Mouse (Mus musculus): ENCODE data around the gene Heg1.

Gene Heg1

DNA sequence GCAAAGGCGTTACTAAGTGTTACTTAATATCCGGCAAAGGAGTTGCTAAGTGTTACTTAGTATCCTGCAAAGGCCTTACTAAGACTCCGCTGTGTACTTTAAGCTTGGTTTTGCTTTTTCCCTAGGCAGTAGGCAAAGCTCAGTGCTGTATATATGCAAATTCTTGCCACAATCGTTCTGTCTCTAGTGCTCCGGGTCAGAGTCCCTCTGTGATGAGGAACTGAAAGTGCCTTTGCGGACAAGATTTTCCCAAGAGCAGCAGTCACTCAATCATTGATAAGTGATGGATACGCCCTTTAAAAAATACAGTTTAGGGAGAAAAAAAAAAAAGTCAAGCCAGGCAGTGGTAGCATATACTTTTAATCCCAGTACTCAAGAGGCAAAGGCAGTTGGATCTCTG lies 61.3 kb downstream of the Heg1 start:
- no peak for DNase-seq

DNA sequence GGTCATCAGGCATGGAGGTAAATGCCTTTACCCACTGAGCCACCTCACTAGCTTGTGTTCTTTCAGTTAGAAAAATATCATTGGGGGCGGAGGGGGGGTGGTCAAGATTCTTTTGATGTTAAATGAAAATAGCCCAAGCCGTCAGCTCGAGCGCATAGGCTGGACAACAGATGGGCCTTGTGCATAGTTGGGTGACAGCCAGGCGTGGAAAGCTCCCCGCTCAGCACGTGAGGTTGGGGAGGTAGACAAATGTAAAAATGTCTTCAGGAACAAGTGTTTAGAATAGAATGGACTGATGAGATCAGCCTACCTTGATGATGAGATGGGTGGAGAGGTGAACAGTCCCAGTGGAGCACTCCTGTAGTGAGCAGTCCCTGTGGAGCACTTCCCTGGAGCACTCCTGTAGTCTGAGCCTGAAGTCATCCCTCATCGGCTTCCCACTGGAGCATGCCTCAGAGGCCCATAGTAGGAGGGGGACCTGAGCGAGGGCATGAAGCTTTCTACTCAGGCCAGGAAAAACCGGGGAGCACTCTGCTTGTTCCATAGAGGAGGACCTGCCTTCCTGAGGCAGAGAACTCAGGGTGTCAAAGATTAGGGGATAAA lies 62.0 kb downstream of the Heg1 start:
- DNase-seq: no peak

DNA sequence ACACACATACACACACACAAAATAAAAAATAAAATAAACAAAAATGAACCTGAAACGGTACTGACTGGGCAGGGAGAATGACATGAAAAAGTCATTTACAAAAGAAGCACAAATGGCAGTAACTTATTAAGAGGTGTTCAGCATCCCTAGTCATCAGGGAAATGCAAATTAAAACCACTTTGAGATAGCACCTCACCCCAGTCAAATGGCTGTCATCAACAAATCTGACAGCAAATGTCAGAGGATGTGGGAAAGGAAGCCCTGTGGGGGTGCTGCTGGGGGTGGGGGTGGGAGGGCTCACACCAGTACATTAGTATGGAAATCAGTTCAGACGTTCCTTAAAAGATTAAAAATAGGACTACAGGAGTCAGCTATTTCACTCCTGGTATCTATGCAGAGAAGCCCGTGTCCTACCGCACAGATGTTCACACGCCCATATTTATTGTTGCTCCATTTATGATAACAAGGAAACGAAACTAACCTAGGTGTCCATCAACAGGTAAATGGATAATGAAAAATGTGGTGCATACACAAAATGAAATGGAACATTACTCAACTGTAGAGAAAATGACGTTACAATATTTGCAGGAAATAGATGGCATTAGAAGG lies 63.3 kb downstream of the Heg1 start:
- no peak for DNase-seq

DNA sequence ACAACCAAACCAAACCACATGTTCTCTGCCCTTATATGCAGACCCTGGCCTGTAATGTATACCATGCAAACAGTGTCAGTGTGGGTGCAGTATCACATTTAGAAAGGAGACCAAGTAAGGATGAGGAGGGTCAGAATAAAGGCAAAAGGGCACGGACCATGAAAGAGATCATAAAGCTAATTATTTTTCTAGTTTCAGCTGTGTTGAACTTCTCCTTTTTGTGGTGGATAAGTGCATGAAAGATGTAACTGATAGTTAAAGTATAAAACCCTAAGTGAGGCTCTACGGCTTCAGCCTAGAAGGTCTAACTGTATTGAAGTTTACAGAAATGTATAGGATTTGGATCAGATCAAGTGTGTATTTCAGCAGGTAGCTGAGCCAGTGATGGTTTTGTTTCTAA lies 63.8 kb downstream of the Heg1 start:
- DNase-seq: no peak

DNA sequence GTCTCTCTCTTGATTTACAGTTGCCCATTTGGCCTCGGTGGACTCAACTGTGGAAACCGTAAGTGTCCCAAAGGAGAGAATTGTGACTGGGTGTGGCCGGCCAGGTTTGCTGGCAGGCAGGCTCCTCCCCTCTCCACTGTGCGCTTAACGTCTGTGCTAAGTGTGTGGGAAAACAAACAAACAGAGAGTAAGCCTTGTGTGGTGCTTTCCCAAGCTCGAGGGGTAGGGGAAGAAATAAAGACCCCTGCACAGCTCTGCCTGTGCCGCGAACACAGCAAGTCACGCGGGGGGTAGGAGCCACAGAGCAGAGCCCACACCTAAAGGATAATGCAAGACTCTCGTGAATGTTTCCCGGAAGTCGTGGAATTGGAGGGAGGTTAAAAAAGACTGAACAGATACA lies 67.0 kb downstream of the Heg1 start:
- no peak for DNase-seq

DNA sequence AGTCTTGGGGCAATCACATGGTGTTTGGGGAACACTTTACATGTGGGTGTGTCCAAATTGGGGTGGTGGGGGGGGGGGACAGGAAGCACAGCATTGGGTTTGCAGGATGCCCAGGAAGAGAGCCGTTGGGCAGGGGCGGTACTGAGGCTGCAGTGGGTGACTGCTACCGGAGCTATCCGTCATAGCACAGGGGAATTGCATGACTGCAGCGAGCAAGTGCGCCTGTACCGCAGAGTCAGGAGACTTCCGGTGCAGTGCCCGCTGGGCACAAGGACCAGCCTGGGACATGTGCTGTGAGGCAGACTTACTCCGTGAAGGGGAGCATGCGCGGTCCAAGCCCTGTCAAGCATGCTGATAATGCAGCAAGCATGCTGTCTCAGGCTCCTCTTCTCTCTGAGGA lies 67.4 kb downstream of the Heg1 start:
- DNase-seq: no peak

DNA sequence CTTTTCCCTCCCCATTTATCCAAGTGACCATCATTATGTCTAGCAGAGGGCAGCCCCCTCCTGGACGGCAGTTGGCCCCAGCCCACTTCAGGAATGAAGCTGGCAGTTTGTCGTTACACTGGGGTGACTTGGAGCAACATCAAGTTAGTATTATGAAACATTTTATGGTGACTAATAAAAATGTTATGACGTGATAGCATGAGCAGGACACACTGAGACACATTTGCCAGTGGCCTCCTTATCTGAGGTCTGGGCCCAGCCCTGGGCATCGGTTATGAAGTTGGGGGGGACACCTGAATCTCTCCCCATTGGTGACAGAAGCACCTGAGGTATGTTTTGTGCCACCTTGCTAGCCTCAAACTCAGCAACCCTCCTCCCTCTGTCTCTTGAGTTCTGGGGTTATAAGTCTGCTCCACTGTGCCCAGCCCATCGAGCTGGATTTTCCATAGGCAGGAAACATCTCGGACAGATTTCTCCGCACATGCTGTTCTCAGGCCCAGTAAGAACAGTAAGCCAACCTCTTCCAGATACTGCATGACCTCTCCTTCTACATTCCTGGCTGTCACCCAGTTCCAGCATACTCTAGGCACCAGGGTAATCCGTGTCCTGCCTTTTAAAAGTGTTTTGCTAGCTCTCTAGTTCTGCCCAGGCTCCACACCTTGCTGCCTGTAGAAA lies 68.9 kb downstream of the Heg1 start:
- no peak for DNase-seq

DNA sequence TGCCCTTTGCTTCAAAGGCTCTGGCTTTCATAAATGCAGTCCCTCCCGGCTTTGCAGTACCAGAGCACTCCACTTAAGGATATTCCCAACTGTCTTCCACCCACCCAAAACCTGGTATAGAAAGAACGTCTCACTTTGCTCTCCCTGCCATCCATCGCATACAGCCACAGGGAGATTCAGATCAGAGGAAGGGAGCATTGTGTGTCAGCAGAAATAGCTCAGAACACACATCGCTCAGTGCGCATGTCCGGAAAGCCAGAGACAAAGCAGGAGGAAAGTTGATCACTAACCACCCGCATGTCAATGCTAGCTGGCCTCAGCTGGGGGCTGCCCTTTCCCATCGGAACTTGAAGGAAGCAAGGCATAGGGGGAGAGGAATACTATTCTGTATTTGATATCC lies 71.1 kb downstream of the Heg1 start:
- no peak for DNase-seq

DNA sequence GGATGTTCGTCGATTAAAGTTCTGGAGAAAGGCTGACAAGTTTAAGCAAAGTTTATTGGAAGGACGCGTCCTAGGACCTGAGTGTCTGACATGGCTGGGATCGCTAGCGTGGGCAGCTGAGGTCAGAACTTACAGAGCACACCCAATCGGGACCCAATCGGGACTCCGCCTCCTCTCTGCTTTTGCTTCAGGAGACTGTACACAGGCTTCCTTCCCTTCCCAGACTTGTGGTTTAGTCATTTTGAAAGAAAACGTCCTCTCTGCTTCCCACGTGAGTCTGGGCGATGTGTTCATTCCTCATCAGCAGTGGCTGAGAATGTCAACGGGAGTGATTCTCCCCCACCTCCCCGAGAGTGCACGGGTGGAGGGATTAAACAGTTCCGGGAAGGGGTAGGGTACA lies 71.8 kb downstream of the Heg1 start:
- DNase-seq: no peak

DNA sequence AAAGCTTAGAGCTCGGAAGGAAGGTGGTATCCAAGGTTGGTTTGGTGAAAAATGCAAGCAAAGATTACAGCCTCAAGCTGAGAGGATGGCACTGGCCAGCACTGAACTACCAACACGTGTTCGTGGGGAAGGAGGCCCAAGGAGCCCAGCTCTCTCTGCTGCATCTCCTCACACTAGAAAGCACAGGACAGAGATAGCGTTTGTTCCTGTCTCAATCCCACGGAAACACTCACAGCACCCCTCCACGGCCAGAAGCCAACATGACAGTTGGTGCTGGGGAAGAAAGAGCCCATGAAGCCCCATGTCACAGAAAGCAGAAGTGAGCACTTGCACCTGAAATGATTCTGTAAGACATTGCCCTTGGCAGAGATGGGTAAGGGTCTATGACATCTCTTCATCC lies 72.2 kb downstream of the Heg1 start:
- DNase-seq: no peak

DNA sequence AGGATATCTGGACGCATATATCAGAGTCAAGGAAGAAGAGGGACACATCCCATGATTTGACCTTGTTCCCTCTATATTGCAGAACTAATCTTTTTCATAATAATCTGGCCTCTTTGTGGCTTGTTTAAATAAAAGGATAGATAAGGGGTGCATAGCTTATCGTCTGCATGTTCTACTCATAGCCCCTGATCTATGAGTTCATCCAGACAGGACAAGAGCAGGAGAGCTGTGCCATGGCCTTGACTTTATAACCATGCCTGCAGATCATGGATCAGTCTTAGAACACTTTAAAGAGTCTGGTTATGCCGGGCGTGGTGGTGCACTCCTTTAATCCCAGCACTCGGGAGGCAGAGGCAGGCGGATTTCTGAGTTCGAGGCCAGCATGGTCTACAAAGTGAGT lies 75.0 kb downstream of the Heg1 start:
- DNase-seq: no peak

DNA sequence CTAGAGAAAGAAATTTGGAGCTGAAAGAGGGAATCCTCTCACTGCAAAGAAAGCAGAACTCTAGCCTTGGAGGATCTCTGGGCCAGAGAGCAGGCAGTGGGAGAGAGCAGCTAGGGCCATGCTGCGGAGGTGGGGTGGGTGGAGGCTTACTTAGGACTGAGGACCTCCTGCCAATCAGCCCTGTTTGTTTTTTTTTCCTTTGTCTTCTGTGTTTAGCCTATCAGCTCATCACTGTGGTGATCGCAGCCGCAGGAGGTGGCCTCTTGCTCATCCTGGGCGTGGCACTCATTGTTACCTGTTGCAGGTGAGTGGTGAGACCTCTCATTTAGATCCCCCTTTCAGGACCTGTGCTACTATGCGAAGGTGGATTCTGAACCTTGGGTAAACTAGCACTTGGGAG lies 76.4 kb downstream of the Heg1 start:
- DNase-seq: no peak

DNA sequence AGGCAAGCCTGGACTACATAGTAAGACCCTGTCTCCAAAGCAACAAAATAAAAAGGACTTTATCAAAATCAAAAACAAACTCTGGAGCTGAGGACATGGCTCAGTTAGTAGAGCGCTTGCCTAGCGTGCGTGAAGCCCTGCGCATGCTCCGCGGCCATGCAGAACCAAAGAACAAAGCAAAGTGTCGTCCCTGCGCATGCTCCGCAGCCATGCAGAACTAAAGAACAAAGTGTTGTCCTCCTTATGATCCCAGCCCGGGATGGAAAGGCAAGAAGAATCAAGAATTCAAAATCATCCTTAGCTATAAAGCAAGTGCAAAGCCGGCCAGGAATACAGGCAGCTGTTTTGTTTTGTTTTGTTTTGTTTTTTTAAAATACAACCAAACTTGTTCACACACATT lies 76.8 kb downstream of the Heg1 start:
- DNase-seq: no peak

DNA sequence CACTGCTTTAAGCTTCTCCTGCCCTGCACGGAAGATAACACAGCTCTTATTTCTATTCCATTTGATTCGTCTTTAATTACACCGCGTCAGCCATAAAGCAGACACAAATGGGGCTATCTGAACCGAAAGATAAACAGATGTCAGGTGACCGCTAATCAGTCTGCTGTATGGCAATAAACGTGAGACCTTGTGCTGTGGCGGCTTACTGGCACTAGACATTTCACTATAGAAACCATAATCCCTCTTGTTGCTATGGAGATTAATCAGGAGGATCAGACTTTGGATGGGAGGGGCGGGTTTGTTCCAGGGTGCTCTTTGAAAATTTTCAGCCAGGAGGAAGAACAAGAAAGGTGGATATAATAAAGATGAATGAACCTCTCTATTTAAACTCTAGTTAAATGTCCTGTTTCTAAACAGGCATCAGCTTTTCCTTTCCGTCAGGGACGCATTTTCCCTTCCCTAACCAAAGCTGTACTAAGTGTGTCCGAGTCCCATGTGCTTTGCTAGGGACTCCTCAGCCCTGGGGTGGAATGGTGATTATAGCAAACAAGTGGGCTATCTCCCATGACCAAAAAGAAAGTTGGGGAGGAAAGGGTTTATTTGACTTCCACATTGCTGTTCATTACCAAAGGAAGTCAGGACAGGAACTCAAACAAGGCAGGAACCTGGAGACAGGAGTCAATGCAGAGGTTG lies 80.5 kb downstream of the Heg1 start:
- DNase-seq: no peak

DNA sequence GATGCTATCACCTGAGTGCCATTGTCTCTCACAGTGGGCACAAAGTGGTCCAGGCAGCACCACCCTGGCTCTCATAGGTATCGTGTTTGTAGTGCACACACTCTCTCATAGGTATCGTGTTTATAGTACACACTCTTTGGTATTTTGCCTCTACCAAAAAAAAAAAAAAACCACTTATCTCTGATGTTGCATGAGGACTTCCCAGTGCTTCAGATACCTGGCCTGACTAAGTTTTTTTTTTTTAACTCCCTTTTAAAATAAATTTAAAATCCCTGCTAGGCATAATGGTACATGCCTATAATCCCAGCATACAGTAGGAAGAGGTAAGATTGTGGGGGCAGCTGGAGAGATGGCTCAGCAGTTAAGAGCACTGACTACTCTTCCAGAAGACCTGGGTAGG lies 81.3 kb downstream of the Heg1 start:
- no peak for DNase-seq

DNA sequence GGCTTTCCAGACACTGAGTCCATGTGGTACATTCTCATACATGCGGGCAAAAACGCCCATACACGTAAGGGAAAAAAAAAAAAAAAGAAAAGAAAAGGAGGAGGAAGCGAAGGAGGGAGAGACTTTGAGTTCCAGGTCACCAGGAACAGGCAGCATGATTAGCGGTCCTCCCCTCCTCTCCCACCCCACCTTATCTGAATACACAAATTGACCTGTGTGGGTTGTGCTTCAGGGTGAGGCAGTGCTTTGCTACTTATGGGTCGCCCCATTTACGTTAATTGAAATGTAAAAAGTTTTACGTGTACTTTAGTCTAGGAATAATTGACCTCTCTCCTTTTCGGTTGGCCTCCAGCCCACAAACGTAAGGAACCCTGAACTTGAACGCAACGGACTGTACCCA lies 82.1 kb downstream of the Heg1 start:
- no peak for DNase-seq

DNA sequence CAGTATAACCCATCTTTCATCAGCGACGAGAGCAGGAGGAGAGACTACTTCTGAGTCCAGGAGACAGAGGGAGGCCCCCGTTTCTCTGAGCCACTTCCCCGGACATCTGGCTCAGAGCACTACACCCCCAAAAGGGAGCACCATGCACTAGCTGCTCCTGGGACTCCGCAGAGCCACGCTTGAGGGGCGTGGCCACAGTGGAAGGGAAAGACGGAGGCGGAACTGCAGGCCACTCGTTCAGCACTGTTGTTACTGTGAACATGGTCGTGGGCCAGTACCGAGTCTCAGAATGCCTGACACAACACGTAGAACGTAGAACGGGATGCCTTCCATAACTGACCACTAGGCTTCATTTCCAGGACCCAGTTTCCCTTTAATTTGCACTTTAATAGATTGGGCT lies 82.6 kb downstream of the Heg1 start:
- DNase-seq: no peak

DNA sequence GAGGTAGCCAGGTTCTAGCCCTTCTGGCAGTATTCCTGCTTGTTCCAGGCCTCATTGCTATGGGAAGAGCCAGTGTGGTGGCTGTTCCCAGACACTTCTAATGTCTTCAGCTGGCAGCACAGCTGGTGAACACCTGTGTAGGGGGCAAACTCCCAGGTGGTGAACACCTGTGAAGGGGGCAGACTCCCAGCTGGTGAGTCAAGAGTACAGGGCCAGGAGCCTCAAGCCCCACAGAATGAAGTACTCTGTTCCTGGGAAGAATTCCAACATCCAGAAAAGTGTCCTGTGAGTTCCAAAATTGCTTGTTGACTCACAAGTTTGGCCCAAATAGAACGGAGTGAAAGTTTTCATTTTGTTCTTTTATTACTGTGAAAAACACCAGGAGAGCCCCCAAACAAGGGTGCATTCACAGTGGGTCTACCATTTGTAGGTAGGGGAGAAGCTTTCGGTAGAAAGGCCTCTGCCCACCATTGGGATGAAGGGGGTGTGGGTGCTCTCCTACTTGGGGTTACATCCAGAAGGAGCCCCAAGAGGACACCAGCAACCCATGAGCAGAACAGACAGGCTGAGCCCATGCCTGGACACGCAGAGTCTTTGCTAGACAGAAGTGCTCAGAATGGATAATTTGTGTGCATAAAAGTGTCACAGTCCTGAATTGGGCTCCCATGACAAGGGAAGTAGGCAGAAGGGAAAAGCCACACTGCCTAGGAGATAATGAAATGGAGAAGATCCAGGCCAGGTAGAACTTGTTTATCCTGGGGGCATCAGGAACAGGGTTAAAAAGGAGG lies 84.5 kb downstream of the Heg1 start:
- no peak for DNase-seq

DNA sequence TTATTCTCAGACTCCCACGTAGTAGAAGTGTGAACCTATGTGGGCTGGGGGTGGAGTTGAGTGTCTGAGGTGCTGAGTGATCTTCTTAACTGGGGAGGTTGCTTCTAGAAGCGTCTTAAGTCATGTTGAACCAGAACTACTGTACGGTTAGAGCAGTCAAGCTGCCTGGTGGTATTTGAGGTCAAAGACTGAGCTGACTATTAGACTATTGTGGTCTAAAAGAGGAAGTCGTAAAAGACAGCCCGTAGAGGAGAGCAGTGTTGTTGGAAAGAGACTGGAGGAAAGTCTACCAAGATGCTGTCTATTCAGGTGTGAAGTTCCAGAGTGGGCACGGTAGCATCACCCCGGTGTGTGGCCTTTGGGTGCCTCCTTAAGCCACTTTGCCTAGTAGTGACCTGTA lies 85.7 kb downstream of the Heg1 start:
- no peak for DNase-seq

DNA sequence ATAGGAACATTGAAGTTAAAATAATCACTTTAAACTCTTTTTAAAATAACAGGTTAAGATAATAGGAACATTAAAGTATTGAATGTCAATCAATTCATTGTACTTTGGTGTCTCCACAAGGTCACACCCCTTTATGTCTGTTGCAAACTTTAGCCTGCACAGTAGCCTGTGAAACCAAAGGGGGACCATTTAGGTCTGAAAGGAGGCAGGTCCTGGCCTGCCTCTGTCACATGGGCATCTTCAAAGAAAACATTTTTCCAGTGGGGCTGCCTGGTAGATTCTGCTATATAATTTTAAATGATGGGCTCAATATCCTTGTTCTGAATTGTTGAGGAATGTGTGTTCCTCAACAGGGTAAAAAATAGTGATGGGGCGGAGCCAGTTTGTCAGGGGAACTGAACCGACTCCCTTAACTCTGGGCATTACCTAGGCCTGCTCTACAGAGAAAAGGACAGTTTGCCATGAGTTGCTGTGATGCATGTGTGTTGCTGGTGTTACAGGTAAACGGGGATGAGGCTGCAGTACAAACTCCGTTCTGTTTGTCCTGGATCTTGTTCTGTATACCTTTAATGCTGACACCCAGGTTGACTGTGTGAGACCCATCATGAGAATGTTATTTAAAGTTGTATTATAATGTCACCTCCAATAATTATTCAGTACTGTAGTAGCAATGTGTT lies 86.7 kb downstream of the Heg1 start:
- no peak for DNase-seq

DNA sequence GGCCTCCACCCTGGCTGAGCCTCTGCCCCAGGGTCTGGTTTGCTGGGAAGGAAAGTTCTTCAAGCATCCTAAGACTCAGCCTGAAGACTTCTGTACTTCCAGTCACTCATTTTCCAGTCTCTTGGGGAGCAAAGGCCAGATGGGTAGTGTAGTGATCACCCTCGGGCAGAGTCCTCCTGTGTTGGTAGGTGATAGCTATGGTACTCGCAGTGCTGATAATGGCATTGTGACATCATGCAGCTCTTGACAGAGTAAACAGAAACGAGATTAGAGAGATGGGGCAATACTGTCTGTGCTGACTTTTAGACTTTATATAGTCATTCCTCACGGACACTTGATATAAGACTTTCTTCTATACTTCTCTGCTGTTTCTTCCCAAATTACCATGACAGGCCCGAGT lies 88.6 kb downstream of the Heg1 start:
- DNase-seq: no peak

DNA sequence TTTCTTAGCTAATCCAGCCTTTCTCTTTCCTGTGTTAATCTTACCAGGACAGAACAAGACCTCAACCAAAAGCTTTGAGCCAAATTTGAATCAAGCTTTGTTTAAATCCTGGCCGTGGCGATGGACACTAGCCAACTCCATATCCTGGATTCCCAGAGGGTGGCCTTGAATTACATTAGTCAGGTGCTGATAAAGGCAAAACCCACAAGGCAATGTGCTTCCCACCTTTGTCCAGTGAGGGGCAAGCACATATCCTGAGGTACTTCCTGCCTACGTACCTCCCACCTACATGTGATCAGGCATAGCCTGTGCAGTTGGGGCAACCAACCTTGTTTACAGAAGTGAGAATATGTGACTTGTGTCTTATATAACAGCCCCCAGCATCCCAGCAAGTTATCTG lies 90.8 kb downstream of the Heg1 start:
- no peak for DNase-seq

Data from kidney, postnatal 14 days (tissue).